Mouse (Mus musculus) layer of hippocampus, adult 8-10 months (tissue): Measurements from ENCODE around the gene Anxa1. TPM values are rescaled to one million over a fixed set of nuclear protein-coding genes. Genes with fewer than 3 reads are reported as not detected.

ENCODE experiments used
- DNase-seq, 2 experiments: peaks; one replicate each; pipeline ENCODE4 v3.0.0; 2022; ENCODE audit warnings: low spot score in 2 of 2
- total RNA-seq, 4 experiments: library from RNA; stranded (reverse); gene quantifications; 2 replicates each; pipeline ENCODE4 v1.2.4; 2022

Anxa1 gene
- total RNA-seq = 1 to 10 TPM; 1.3 to 3.2 (median 2.3) TPM

DNA sequence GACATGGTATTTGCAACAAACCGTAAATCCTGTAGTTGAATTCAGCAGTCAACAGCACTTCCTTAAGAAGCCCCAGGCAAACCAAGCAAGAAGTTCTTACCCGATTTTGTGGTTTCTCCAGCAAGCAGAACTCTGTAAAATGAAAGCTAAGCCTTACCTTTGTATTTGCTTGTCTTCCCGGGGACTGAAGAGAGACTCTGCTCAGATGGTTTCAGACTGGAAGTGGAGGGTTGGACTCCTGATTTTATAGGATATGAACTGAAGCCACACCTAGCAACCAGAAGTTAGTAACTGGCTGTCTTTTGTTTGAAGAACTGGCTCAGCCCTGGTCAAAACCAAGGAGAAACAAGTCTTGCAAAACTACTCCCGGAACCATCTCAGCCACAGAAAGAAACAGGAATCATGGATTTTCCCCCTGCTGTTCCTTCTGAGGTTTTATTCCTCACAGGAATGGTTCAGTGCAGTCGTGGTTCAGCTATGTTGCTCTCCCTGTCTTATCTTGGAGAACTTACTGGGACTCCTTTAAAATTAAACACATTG, at the start of gene Anxa1:
Gene Anxa1 (minus strand): TSS at position 490 of the 540 bp plus-strand sequence.
- DNase-seq = no peak

- DNase-seq = no peak
Observed at GRCm38 (mm10) chr19:20437043-20437442, 46.3 kb upstream of the Anxa1 start.

DNA sequence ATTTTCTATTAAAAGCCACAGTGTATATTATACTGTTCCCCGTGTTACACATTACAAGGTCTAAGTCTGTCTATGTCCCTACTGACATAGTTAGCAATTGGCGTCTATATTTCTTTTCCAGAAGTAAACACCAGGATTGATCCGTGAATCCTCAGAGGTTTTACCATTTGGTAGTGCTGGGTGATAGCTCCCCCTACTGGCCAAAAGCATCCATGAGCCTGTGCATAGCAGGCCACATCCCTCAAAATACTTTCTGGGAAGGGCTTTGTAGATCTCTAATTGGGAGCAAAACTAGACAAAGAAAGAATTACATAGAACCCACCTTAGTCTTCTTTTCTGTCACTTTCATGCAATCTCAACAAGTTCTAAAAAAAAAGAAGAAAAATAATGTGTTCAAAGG, 43.8 kb upstream of the Anxa1 start:
- DNase-seq = peak in 1 of 2 experiments; percentile 65

DNA sequence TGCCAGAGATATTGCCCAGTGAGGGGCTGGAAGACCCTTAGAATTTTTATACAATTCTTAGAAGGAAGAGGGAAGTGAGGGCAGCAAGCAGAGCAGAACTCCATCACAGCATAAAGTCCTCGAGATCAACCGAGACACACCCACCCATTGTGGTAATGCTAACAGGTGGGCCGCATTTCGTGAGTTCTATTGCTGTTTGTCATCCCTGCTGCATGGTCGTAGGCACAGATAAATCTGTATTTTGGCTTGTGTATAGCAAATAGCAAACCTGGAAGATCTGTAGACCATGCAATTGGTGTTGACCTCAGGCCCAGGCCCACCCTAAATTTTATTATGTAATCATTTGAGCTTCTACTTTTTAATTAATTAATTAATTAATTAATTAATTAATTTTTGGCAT, 43.2 kb upstream of the Anxa1 start:
- DNase-seq = no peak

DNA sequence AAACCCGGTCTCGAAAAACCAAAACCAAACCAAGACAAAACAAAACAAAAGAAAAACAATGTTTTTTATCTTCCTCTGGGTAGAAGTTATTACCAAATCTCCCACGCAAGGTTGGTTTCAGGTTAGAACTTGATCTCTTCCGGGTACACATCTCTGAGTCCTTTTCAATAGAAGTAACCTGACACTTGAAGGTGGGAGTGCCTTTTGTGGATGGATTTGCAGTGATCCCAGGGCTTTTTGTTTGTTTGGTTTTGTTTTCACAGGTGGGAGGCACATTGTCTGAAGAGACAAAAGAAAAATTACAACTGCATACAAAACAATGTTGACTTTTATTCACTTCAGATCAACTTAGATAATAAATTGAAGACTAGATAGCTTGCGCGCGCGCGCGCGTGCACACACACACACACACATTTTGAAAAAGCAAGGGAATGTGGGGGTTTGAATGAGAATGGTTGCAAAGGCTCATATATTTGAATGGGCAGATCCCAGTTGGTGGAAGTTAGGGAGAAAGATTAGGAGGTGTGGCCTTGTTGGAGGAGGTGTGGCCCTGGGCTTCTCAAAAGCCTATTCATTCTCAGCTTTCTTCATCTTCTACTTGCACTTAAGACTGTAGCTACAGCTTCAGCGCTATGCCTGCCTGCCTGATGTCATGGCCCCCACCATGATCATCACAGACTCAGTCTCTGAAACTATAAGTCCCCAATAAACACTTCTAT, 35.9 kb upstream of the Anxa1 start:
- DNase-seq = no peak

GRCm38 (mm10) chr19:20411276-20411675, 20.5 kb upstream of the Anxa1 start:
- DNase-seq = no peak

- no peak for DNase-seq
Observed at GRCm38 (mm10) chr19:20409541-20410528, 19.1 kb upstream of the Anxa1 start.

GRCm38 (mm10) chr19:20406475-20406874, 15.7 kb upstream of the Anxa1 start:
- no peak for DNase-seq

GRCm38 (mm10) chr19:20405015-20405414, 14.3 kb upstream of the Anxa1 start:
- peak; percentile 29 to 51 for DNase-seq

GRCm38 (mm10) chr19:20403740-20404139, 13.0 kb upstream of the Anxa1 start:
- no peak for DNase-seq

GRCm38 (mm10) chr19:20403219-20403618, 12.5 kb upstream of the Anxa1 start:
- no peak for DNase-seq

DNA sequence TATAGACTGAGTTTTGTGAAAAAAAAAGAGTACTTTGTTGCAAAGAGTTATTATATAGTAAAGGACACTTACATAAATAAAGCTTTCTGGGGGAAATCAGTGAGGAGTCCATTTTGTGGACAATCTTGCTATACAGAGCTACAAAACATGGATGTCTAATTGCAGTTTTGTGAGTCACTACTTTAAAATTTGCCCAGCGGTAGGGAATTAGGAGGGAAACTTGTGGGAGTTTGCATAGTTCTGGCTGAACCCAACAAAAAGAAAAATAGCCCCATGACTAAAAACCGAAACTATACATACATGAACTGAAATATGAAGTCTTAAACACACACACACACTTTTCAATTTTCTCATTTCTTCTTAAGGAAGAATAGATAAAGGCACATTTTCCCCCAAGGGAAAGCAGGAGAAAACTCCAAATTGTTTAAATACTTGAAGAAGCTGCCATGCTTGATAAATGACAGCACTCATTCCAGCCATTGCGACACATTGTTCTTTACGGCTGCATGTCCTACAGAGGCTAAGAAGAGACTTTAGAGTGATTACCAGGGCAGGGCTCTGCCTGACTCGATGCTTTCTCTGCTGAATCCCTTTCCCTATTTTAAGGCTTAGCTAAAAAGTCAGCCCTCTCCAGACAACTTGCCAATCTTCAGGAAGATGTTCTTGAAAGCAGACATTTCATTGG, 11.9 kb upstream of the Anxa1 start:
- DNase-seq = no peak

DNA sequence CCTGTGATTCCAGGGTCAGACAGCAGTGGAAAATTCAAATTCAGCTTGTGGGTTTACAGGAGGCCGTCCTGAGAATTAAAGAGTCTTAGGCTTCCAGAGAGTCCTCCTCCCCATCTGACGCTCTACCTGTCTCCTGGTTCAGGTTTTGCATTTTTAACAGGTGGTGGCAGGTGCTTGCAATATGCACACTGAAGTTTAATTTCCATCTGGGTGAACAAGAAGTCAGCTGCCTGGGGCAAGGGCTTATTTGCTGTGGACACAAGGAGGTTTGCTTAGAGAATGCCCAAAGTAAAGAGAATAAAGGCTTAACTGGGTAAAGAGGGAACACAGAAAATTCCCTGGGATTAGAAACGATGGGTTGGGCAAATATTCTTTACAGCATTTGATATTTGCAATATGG, 11.2 kb upstream of the Anxa1 start:
- no peak for DNase-seq

DNA sequence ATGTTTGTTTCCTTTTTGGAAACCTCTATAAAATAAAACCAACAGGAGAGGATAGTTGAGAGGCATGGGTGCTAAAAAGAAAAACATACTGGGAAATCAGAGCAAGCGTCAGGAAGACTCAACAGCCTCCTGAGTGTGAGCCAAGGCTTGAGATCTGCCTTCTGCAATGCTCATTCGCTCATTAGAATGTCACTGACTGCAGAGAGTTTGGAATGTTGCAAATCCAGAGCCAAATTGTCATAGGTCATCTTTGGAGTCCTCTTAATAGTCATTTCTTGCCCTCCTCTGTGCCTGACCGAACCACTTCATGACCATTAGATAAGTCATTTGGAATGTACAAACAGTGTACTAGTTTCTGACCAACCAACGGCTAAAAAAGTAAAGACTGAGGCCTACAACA, 8.4 kb upstream of the Anxa1 start:
- DNase-seq = no peak

DNA sequence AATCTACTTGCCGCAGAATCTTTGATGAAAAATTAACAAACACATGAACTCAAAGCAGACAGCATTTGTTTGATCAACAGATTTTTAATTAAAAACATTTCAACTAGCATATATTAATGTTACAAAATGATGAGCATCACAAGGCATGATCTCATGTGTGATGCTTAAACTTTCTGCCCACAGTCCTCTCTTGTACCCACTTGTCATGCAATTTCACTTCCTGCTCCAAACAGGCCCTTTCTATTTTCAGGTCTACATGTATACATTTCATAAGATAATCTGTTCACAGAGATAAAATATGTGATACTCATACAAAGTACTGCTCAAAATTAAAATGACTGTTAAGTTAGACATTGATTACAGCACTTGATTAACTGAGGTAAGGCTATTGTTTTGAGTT, 6.3 kb upstream of the Anxa1 start:
- no peak for DNase-seq

DNA sequence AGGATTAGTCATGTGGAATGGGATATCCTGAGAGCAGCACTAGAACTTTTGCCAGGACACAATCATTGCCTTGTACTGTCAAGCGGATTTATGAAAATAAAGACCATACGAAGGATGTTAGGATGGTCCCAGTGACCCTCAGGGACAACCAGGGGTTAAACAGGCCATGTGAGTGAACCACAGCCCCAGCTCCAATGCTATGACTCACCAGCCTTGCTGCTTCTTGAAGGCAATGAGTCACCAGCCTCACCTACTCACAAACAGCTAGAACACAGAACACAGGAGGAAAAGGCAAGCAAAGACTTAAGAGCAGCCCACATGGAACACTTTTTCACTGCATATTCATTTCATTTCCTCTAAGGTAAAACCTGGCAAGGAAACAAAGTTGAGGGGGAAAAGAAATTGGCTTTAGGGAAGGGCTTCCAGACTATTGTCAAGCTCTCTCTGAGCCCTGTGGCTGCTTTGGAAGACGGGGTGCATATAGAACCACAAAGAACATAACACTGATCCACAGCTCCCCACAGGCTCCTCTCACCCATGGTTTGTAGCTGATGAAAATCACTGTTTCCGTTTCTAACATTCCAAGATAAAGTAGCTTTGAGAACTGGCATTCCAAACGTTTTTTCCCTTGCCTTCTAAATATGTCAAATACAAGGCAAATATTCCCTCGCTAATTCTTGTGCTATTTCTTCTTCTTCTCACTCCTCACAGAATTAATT, 3.0 kb upstream of the Anxa1 start:
- DNase-seq = no peak

DNA sequence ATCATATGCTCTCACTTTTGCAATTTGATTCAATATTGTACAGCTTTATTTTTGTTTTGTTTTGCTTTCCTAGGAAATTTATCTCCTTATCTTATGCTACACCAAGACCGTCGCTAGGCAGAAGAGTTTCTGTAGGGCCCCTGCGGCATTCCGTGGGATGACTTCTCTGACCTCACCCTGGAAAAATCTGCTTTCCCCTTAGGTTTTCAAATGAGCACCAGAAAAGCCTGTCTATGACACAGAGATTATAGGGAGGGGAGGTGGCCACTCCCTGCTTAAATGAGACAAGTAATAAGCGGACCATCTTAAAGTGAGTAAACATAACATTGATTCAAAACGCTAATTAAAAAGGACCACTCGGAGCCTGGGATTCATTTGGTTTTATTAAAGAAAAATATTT, 1.0 kb downstream of the Anxa1 start:
- no peak for DNase-seq

- DNase-seq = no peak
Observed at GRCm38 (mm10) chr19:20389245-20389644, 1.5 kb downstream of the Anxa1 start.

DNA sequence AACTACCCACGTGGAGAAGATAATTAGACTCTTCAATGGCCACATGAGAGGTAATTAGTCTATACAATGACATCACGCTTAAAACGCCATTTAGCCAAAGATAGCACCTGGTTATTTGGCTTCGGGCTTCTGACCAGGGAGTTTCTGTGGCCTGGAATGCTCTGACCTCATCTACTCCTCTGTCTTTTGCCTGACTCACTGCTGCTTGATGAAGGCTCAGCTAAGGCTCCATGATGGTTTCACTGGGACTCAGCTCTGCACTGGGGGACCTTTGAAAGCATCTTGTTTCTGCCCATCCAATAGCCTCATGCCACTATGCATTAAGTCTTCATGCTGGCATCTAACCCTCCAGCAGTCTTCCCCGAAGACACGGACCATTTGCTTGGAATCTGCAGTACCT, 2.5 kb downstream of the Anxa1 start:
- DNase-seq = no peak

- DNase-seq = no peak
Observed at GRCm38 (mm10) chr19:20386296-20386695, 4.4 kb downstream of the Anxa1 start.

- DNase-seq = no peak
Observed at GRCm38 (mm10) chr19:20385645-20386044, 5.1 kb downstream of the Anxa1 start.
